Mouse (Mus musculus) T-helper 1 cell (primary cell): ENCODE results near the gene Apold1.

ENCODE experiments used
- in situ Hi-C: fragments of 300-600 bp; cut with MboI, MseI; formaldehyde crosslinking; loops from one replicate; pipeline ENCODE4 v1.15.1; 2025; ENCODE audit warnings: high pct_unique_total_duplicates

Gene Apold1

GRCm38 (mm10) chr6:134981231-134982062 lies at the start of gene Apold1:
Gene Apold1 (plus strand): TSS chr6:134981718.
- in situ Hi-C loops, result no loop called here

- in situ Hi-C loops, result loop anchor here (5.0 kb wide), 1 partner anchor 35 kb away; the partner anchor contains the start of gene Gpr19
Observed at GRCm38 (mm10) chr6:134932486-134933206, 48.9 kb upstream of the Apold1 start.

GRCm38 (mm10) chr6:134933207-134933558 lies 48.3 kb upstream of the Apold1 start:
- in situ Hi-C loops, result loop anchor here (5.0 kb wide), 1 partner anchor 36 kb away; the partner anchor contains the start of gene Gpr19

- in situ Hi-C loops, result loop anchor here (5.0 kb wide), 1 partner anchor 37 kb away; the partner anchor contains the start of gene Gpr19
Observed at GRCm38 (mm10) chr6:134934305-134934704, 47.2 kb upstream of the Apold1 start.

DNA sequence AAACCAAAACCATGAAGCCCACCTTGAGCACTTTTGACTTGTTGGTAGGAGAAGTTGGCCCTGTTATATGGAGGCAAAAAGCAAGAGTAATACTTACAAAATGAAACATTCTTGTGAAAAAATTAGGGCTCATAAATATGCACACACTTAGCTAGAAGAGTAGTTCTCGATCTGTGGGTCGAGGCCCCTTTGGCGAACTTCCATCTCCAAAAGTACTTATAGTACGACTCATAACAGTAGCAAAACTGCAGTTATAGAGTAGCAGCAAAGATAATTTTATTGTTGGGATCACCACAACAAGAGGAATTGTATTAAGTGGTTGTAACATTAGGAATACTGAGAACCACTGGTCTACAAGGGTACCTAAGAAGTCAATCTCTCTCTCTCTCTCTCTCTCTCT lies 41.7 kb upstream of the Apold1 start:
- in situ Hi-C loops, result loop anchor here (10.0 kb wide), 1 partner anchor 65 kb away; no protein-coding TSS in a partner anchor

DNA sequence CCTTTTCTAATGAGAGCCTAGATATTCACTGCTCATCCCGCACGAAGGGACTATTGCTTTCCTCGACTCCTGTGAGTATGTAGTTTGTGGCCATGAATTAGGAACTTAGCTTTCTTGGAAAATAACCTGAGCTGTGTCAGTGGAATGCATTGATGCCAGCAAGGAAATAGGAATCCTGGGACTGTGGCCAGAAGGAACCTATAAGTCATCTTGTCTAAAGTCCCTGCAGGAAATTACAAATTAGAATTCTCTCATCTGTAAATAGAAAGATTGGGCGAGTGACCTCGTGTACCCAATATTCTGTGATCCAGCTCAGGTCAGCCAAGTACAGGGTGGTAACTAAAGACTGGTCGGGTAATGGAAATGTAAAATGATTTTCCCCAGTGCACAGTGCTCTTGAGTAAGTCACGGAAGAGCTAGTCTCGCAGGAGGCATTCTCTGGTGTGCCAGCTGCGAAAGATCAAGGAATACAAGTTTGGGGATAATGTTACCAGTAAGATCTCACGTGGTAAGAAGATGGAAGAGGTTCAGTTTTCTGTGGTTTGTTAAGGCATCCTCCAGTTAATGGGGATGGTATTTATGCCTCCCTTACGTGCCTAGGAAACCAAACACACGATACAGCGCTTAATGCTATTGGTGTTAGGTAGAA lies 37.6 kb upstream of the Apold1 start:
- in situ Hi-C loops, result loop anchor here (10.0 kb wide), 1 partner anchor 69 kb away; no protein-coding TSS in a partner anchor

GRCm38 (mm10) chr6:134946054-134946453 lies 35.5 kb upstream of the Apold1 start:
- in situ Hi-C loops, result loop anchor here (10.0 kb wide), 1 partner anchor 71 kb away; no protein-coding TSS in a partner anchor

- in situ Hi-C loops, result loop anchor here (10.0 kb wide), 1 partner anchor 72 kb away; no protein-coding TSS in a partner anchor
Observed at GRCm38 (mm10) chr6:134946858-134947257, 34.7 kb upstream of the Apold1 start.

- in situ Hi-C loops, result loop anchor here (10.0 kb wide), 1 partner anchor 73 kb away; no protein-coding TSS in a partner anchor
Observed at GRCm38 (mm10) chr6:134947311-134948087, 34.0 kb upstream of the Apold1 start.

- in situ Hi-C loops, result loop anchor here (10.0 kb wide), 1 partner anchor 74 kb away; no protein-coding TSS in a partner anchor
Observed at GRCm38 (mm10) chr6:134948522-134949061, 32.9 kb upstream of the Apold1 start.

- in situ Hi-C loops, result loop anchor here (10.0 kb wide), 1 partner anchor 74 kb away; no protein-coding TSS in a partner anchor
Observed at GRCm38 (mm10) chr6:134949241-134949640, 32.3 kb upstream of the Apold1 start.

DNA sequence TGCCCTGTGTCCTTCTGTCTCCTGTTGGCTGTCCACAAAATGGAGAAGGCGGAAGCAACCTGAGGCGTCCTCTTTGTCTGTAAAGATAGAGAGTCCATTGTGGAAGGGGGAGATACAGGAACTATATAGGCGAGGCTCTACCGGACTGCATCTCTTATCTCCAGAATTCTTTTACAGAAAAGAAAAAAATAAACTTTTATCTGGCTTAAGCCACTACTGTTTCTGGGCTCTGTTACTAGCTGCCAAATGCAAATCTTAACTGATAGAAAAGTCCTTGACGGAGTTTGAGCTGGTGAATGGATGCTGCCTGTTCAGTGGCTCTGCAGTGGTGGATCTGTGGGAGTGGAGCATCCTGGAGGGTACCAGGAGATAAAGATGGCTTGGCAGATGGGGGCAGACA lies 30.2 kb upstream of the Apold1 start:
- in situ Hi-C loops, result no loop called here

DNA sequence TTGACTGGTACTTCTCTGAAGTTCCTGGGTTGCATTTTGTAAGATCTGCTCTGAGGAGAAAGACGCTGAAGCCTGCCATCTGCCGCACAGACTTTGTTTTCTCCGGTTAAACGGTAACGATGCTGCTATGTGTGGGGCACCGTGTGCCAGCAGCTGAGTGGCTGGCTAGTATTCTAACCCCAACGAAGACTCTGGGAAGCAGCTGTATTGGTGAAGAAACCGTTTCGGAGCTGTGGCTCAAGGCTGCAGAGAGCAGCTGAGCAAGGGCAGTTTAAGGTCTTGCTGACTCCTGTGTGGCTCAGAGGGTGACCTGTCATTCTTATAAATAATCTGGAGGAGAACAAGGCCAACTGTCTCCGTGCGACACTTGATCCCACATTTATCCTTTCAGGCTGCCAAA lies 27.5 kb upstream of the Apold1 start:
- in situ Hi-C loops, result no loop called here

- in situ Hi-C loops, result no loop called here
Observed at GRCm38 (mm10) chr6:134956388-134956787, 25.1 kb upstream of the Apold1 start.

DNA sequence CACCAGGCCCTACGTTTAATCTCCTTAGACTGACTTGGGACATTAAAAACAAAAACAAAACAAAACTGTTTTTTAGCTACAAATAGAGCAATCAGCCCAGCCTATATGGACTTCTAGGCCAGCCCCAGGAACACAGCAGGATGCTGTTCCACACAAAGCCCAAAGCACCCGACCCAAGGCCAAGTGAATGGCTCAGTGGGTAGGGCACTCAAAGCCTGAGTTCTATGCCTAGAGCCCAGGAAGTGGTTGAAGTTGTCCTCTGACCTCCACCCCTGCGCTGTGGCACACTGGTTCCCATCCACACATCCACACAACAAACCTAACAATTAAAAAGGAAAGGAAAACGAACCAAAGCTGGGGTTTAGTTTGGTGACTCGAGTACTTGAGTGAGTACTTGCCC lies 20.2 kb upstream of the Apold1 start:
- in situ Hi-C loops, result no loop called here

- in situ Hi-C loops, result no loop called here
Observed at GRCm38 (mm10) chr6:134961858-134962517, 19.5 kb upstream of the Apold1 start.

DNA sequence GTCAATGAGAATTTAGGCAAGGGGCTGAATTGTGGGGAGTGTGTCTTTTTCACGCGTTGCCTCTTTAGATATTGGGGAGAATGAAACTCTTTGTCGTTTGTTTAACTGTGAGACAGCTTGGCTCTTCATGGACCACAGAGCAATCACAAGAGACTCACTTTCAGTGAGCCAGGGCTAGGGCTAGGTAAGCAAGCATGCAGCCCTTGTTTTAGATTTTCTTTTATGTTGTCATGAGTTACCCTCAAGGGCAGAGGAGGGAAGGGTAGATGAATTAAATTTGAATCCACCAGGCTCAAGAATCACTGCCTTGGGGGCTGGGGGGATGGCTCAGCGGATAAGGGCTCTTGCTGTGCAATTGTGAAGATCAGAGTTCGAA lies 19.0 kb upstream of the Apold1 start:
- in situ Hi-C loops, result no loop called here

- in situ Hi-C loops, result no loop called here
Observed at GRCm38 (mm10) chr6:134963910-134964309, 17.6 kb upstream of the Apold1 start.

DNA sequence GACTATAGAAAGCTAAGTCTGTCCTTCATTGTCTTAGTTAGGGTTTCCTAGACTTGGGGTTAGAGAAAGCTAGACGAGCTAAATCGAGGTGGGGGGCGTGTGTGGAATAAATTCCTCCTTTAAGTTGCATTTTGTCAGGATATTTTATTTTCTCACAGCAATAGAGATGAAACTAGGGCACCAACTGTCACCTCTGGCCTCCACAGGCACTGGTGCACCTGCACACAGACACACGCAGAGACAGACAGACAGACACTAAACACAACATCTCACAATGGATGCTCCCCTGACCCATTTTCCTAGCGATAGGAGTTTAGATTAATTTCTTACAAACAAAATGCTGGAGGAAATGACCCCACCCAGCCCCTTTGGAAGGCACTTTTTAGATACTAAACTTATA lies 14.8 kb upstream of the Apold1 start:
- in situ Hi-C loops, result no loop called here

- in situ Hi-C loops, result no loop called here
Observed at GRCm38 (mm10) chr6:134968326-134968725, 13.2 kb upstream of the Apold1 start.
